Mouse (Mus musculus) intestine, postnatal 0 days (tissue): ENCODE measurements at regions not wholly inside any gene's neighbourhood (a gene's known extent, or its start where the extent isn't known, plus 50 kb on each side); places are given as distances from the start of the nearest gene placed in this dataset.
A peak's percentile ranks its signal among the peaks of the same experiment; 100 is the strongest.

ENCODE experiments used
- ATAC-seq: fragments of 200-750 bp; cut with Nextera tagmentation; 2 replicates; pipeline ENCODE4 v1.8.0; 2017; ENCODE audit warnings: mild to moderate bottlenecking, moderate TSS enrichment, moderate library complexity
- H3K27ac ChIP-seq: fragments of 300-500 bp; sonication (generic); 2 replicates; pipeline ENCODE4 v1.5.1; 2014; ENCODE audit warnings: mild to moderate bottlenecking, low read depth, low read length, moderate library complexity
- H3K27me3 ChIP-seq: fragments of 300-500 bp; sonication (generic); replicated peaks from 2 replicates; pipeline ENCODE4 v1.6.1; 2014; ENCODE audit warnings: low read length, mixed read lengths; ENCODE audit not compliant: control insufficient read depth, insufficient read depth
- H3K36me3 ChIP-seq: fragments of 300-500 bp; sonication (generic); 2 replicates; pipeline ENCODE4 v1.6.1; 2014; ENCODE audit warnings: mild to moderate bottlenecking, moderate library complexity; ENCODE audit not compliant: control insufficient read depth, insufficient read depth
- H3K4me1 ChIP-seq: fragments of 300-500 bp; sonication (generic); replicated peaks from 2 replicates; pipeline ENCODE4 v1.6.1; 2014; ENCODE audit warnings: antibody characterized with exemption, low read length, mixed read lengths; ENCODE audit not compliant: control insufficient read depth, insufficient read depth
- H3K4me2 ChIP-seq: fragments of 300-500 bp; sonication (generic); replicated peaks from 2 replicates; pipeline ENCODE4 v1.6.1; 2014; ENCODE audit warnings: low read depth, mild to moderate bottlenecking, moderate library complexity
- H3K4me3 ChIP-seq: fragments of 300-500 bp; sonication (generic); 2 replicates; pipeline ENCODE4 v1.5.1; 2014; ENCODE audit warnings: low read depth, low read length
- H3K9ac ChIP-seq: fragments of 300-500 bp; sonication (generic); 2 replicates; pipeline ENCODE4 v1.6.1; 2014; ENCODE audit warnings: mild to moderate bottlenecking, low read depth, low read length
- H3K9me3 ChIP-seq: fragments of 300-500 bp; sonication (generic); 2 replicates; pipeline ENCODE4 v1.6.1; 2016; ENCODE audit warnings: mixed run types; ENCODE audit not compliant: control insufficient read depth
- CTCF ChIP-seq: sonication (generic); IDR thresholded peaks from 2 replicates; pipeline ENCODE4 v1.5.1; 2016; ENCODE audit warnings: low read depth, mild to moderate bottlenecking, control low read depth, antibody characterized with exemption, moderate library complexity
- WGBS: fragments of 180-500 bp; shearing (Covaris S2); extraction: QIAGEN DNeasy Blood & Tissue Kit; methylation state at CpG from one replicate; pipeline ENCODE4 v1.1.7; 2014; 5-methylcytosine and 5-hydroxymethylcytosine counted together

- Histone ChIP-seq H3K4me2 (peak overlapping the region; percentile 30), H3K27ac (no peak overlapping the region), H3K9ac (no peak overlapping the region), H3K4me3 (no peak overlapping the region), H3K27me3 (no peaks in the 10 kb centered on the region), H3K36me3 (no peaks in the 10 kb centered on the region), H3K9me3 (no peaks in the 10 kb centered on the region), H3K4me1 (no peaks in the 10 kb centered on the region; the same call in 1 of the 2 replicates)
- TF ChIP-seq CTCF: no peak
- WGBS: 8% methylated on average over 18 of the region's 18 CpGs
- ATAC-seq: 0 out of 2 replicates have a peak, but pooled peaks have one; percentile 19
These were observed 79.4 kb upstream of the Larp1 start for GRCm38 (mm10) chr11:57929506-57929905.

GRCm38 (mm10) chr11:57920263-57920662 lies 87.6 kb upstream of the Hand1 start:
- peak; percentile 60 for TF ChIP-seq CTCF
- no peak overlapping the region for H3K4me2 ChIP-seq
- no peaks in the 10 kb centered on the region for H3K27me3 ChIP-seq
- no peaks in the 10 kb centered on the region for H3K9me3 ChIP-seq
- no peak overlapping the region for H3K9ac ChIP-seq
- H3K4me3 ChIP-seq: no peak overlapping the region
- H3K4me1 ChIP-seq: no peaks in the 10 kb centered on the region
- no peak overlapping the region for H3K27ac ChIP-seq
- H3K36me3 ChIP-seq: no peaks in the 10 kb centered on the region
- ATAC-seq: no peak
- 89% methylated on average over 2 of the region's 2 CpGs for WGBS

GRCm38 (mm10) chr11:57918447-57919059 lies 85.9 kb upstream of the Hand1 start:
- WGBS: 88% methylated on average over 18 of the region's 18 CpGs
- TF ChIP-seq CTCF: no peak

GRCm38 (mm10) chr11:57917974-57918373 lies 85.4 kb upstream of the Hand1 start:
- no peak for ATAC-seq
- no peaks in the 10 kb centered on the region for H3K9me3 ChIP-seq
- 79% methylated on average over 5 of the region's 5 CpGs for WGBS

More at GRCm38 (mm10) chr11:57918447-57919059, 85.9 kb upstream of the Hand1 start:
- no peak overlapping the region for H3K27ac ChIP-seq
- no peaks in the 10 kb centered on the region for H3K36me3 ChIP-seq
- no peak for ATAC-seq
- no peak overlapping the region for H3K9ac ChIP-seq
- H3K9me3 ChIP-seq: no peaks in the 10 kb centered on the region
- H3K4me2 ChIP-seq: no peak overlapping the region
- H3K4me3 ChIP-seq: no peak overlapping the region
- H3K4me1 ChIP-seq: no peaks in the 10 kb centered on the region
- H3K27me3 ChIP-seq: no peaks in the 10 kb centered on the region

DNA sequence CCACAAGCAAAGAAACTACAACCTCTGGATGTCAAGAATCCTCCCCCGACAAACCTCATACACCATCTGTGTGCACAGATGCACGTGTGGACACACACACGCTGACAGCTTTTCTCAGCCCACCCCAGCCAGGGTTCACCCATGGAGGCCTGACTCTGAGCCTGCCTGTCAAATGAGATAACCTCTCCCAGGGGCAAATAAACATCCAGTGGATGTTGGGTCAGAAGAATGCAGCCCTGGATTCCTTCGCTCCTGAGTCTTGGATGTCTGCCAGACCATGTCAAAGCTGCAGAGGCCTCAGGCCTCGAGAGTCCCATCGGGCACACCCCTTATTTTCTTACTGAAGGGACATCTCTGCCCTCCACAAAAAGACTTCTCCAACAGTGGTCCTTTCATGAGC lies 83.4 kb upstream of the Hand1 start:
- no peak overlapping the region for H3K4me3 ChIP-seq
- no peaks in the 10 kb centered on the region for H3K9me3 ChIP-seq
- H3K27ac ChIP-seq: no peak overlapping the region
- H3K9ac ChIP-seq: no peak overlapping the region
- no peaks in the 10 kb centered on the region for H3K4me1 ChIP-seq
- no peak overlapping the region for H3K4me2 ChIP-seq
- TF ChIP-seq CTCF: no peak
- no peak for ATAC-seq
- H3K27me3 ChIP-seq: no peaks in the 10 kb centered on the region
- H3K36me3 ChIP-seq: no peaks in the 10 kb centered on the region
- 7% methylated on average over 6 of the region's 6 CpGs for WGBS

More at GRCm38 (mm10) chr11:57917974-57918373, 85.4 kb upstream of the Hand1 start:
- H3K27me3 ChIP-seq: no peaks in the 10 kb centered on the region
- no peak overlapping the region for H3K9ac ChIP-seq
- no peak overlapping the region for H3K4me2 ChIP-seq
- H3K4me1 ChIP-seq: no peaks in the 10 kb centered on the region
- H3K36me3 ChIP-seq: no peaks in the 10 kb centered on the region
- peak; percentile 39 for TF ChIP-seq CTCF
- no peak overlapping the region for H3K27ac ChIP-seq
- H3K4me3 ChIP-seq: no peak overlapping the region

DNA sequence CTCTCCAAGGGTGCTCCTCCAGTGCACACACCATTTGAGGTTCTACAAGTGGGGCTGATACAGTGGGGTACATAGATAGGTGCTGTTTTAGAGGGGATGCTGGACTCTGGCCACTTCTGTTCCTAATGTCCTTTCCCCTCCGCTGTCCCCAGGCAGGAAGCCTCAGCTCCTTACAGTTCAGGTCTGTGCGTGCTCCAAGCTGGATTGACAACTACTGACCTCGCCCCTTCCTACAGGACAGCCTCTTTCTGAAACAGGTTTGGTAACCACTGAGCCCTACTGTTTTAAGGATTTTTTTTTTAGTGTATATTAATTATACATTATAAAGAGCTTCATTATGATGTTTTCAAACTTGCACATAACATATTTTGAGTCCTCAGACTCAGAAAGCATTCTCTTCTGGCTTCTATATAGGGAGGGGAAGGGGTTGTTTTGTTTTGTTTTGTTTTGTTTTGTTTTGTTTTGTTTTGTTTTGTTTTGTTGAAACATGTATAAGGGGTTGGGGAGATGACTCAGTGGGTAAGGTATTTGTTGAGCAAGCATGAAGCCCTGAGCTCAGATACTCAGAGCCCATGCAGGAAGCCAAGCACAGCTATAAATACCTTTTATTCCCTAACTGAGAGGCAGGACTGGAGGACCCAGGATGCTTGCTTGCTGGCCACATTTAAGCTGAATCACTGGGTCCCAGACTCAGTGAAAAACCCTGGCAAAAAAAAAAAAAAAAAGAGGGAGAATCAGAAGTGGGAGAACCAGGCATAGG lies 81.4 kb upstream of the Hand1 start:
- Histone ChIP-seq H3K27me3 (no peaks in the 10 kb centered on the region), H3K9me3 (no peaks in the 10 kb centered on the region), H3K9ac (no peak overlapping the region), H3K36me3 (no peaks in the 10 kb centered on the region), H3K4me2 (no peak overlapping the region), H3K27ac (no peak overlapping the region), H3K4me1 (no peaks in the 10 kb centered on the region), H3K4me3 (no peak overlapping the region)
- no peak for ATAC-seq
- no peak for TF ChIP-seq CTCF
- WGBS: 53% methylated on average over 3 of the region's 3 CpGs
